In genomic region chr19:21479183-21480052, GRCm38 (mm10) we compare ENCODE assay signal across 10 mouse cellular contexts. TPM values are rescaled to one million over a fixed set of nuclear protein-coding genes. Genes with fewer than 3 reads are reported as not detected.
DNase-seq lines count a peak whose midpoint lies in the region; ATAC-seq and TF ChIP-seq lines count a peak whose summit lies in the region.
"Had no signal": no experiment of that assay in that cellular context is flagged by ENCODE, and none has a peak within 500 bp of the region (broad histone marks: within the 10 kb centered on the region; RNA-seq: fewer than 3 reads in every experiment).

No protein-coding gene starts in this region.

- H3K4me1 ChIP-seq in hindbrain, embryonic 15.5 days (replicated peaks), result peaks cover 7% of the 10 kb centered on the region; the same call in 1 of the 2 replicates
- H3K4me1 ChIP-seq in hindbrain, embryonic 14.5 days (replicated peaks; ENCODE audit: control insufficient read depth, insufficient read depth, low read length), result no peaks in the 10 kb centered on the region; the same call in 1 of the 2 replicates
- no peaks in the 10 kb centered on the region for H3K4me1 ChIP-seq in midbrain, postnatal 0 days (ENCODE audit: insufficient read depth, low read length)
- no peaks in the 10 kb centered on the region for H3K4me1 ChIP-seq in intestine, embryonic 16.5 days (ENCODE audit: control insufficient read depth, insufficient read depth, low read length)
- H3K4me1 ChIP-seq: stomach, embryonic 15.5 days had no signal

- no peaks in the 10 kb centered on the region for H3K27me3 ChIP-seq in hindbrain, embryonic 15.5 days
- no peaks in the 10 kb centered on the region for H3K27me3 ChIP-seq in hindbrain, embryonic 14.5 days (ENCODE audit: control insufficient read depth, insufficient read depth, low read length)
- no peaks in the 10 kb centered on the region for H3K27me3 ChIP-seq in midbrain, postnatal 0 days (ENCODE audit: insufficient read depth, low read length)
- H3K27me3 ChIP-seq in intestine, embryonic 16.5 days (replicated peaks; ENCODE audit: control insufficient read depth, insufficient read depth, low read length), result no peaks in the 10 kb centered on the region
- H3K27me3 ChIP-seq: stomach, embryonic 15.5 days had no signal

- peak; percentile 71 for ATAC-seq in hindbrain, embryonic 15.5 days (ENCODE audit: low FRiP score, low read depth)
- ATAC-seq in hindbrain, embryonic 14.5 days (ENCODE audit: low FRiP score), result no peak; the same call in 1 of the 2 replicates
- peak; percentile 82 for ATAC-seq in midbrain, postnatal 0 days (ENCODE audit: low FRiP score)
- no peak for ATAC-seq in intestine, embryonic 16.5 days

- H3K4me3 ChIP-seq in hindbrain, embryonic 15.5 days, result no peak overlapping the region
- no peak overlapping the region for H3K4me3 ChIP-seq in hindbrain, embryonic 14.5 days (replicated peaks; ENCODE audit: low read length)
- H3K4me3 ChIP-seq in layer of hippocampus, adult 2 months, result peak overlapping the region; percentile 33
- no peak overlapping the region for H3K4me3 ChIP-seq in midbrain, postnatal 0 days (ENCODE audit: low read depth, low read length)
- H3K4me3 ChIP-seq in intestine, embryonic 16.5 days (ENCODE audit: low read length), result no peak overlapping the region
- H3K4me3 ChIP-seq: stomach, embryonic 15.5 days had no signal

- H3K36me3 ChIP-seq in hindbrain, embryonic 15.5 days, result no peaks in the 10 kb centered on the region
- H3K36me3 ChIP-seq in hindbrain, embryonic 14.5 days (replicated peaks; ENCODE audit: control insufficient read depth, insufficient read depth), result no peaks in the 10 kb centered on the region
- no peaks in the 10 kb centered on the region for H3K36me3 ChIP-seq in midbrain, postnatal 0 days (ENCODE audit: insufficient read depth, low read length)
- H3K36me3 ChIP-seq in intestine, embryonic 16.5 days (ENCODE audit: control insufficient read depth, insufficient read depth, low read length), result no peaks in the 10 kb centered on the region
- H3K36me3 ChIP-seq: stomach, embryonic 15.5 days had no signal

- H3K9me3 ChIP-seq in hindbrain, embryonic 15.5 days, result no peaks in the 10 kb centered on the region
- H3K9me3 ChIP-seq in hindbrain, embryonic 14.5 days (ENCODE audit: control insufficient read depth, low read length), result no peaks in the 10 kb centered on the region
- H3K9me3 ChIP-seq in midbrain, postnatal 0 days (ENCODE audit: low read length), result no peaks in the 10 kb centered on the region
- no peaks in the 10 kb centered on the region for H3K9me3 ChIP-seq in intestine, embryonic 16.5 days (ENCODE audit: control insufficient read depth, low read length)
- H3K9me3 ChIP-seq: stomach, embryonic 15.5 days had no signal

- peak overlapping the region; percentile 14; the same call in 1 of the 2 replicates for H3K27ac ChIP-seq in hindbrain, embryonic 15.5 days (replicated peaks)
- H3K27ac ChIP-seq in hindbrain, embryonic 14.5 days, result no peak overlapping the region
- H3K27ac ChIP-seq in layer of hippocampus, adult 2 months, result peak overlapping the region; percentile 95
- peak overlapping the region; percentile 70 for H3K27ac ChIP-seq in midbrain, postnatal 0 days (ENCODE audit: low read depth, low read length)
- H3K27ac ChIP-seq in intestine, embryonic 16.5 days (ENCODE audit: low read length), result no peak overlapping the region
- H3K27ac ChIP-seq: liver, embryonic 14.5 days; stomach, embryonic 15.5 days had no signal

- H3K9ac ChIP-seq in hindbrain, embryonic 15.5 days, result no peak overlapping the region
- no peak overlapping the region for H3K9ac ChIP-seq in hindbrain, embryonic 14.5 days
- no peak overlapping the region for H3K9ac ChIP-seq in midbrain, postnatal 0 days (replicated peaks; ENCODE audit: low read length, poor library complexity, severe bottlenecking)
- H3K9ac ChIP-seq in intestine, embryonic 16.5 days (ENCODE audit: low read depth, low read length), result no peak overlapping the region
- H3K9ac ChIP-seq: liver, embryonic 14.5 days; stomach, embryonic 15.5 days had no signal

- TF ChIP-seq CTCF in layer of hippocampus, adult 2 months (conservative IDR thresholded peaks at IDR 0.05), result peak; percentile 33
- peak; percentile 27; the same call in 1 of the 2 replicates for TF ChIP-seq CTCF in midbrain, postnatal 0 days (IDR thresholded peaks at IDR 0.05)

- no peak overlapping the region for H3K4me2 ChIP-seq in hindbrain, embryonic 15.5 days
- no peak overlapping the region for H3K4me2 ChIP-seq in hindbrain, embryonic 14.5 days (replicated peaks)
- peak overlapping the region; percentile 24; the same call in 1 of the 2 replicates for H3K4me2 ChIP-seq in midbrain, postnatal 0 days (ENCODE audit: low read depth, low read length, poor library complexity, severe bottlenecking)
- no peak overlapping the region for H3K4me2 ChIP-seq in intestine, embryonic 16.5 days (ENCODE audit: low read depth, low read length)
- H3K4me2 ChIP-seq: stomach, embryonic 15.5 days had no signal

- WGBS in hindbrain, embryonic 15.5 days, result 58% methylated on average over 18 of the region's 18 CpGs
- WGBS in hindbrain, embryonic 14.5 days, result 62% methylated on average over 18 of the region's 18 CpGs
- WGBS in midbrain, postnatal 0 days, result 44% methylated on average over 18 of the region's 18 CpGs
- 55% methylated on average over 18 of the region's 18 CpGs for WGBS in intestine, embryonic 16.5 days

- DNase-seq in hindbrain, embryonic 14.5 days (ENCODE audit: low spot score), result no peak
- DNase-seq in brain, embryonic 18.5 days (ENCODE audit: low read depth, low spot score), result peak; percentile 70
- peak; percentile 30 to 47 for DNase-seq in layer of hippocampus, adult 2 months (ENCODE audit: low spot score in 2 of 2)
- peak; percentile 64 for DNase-seq in midbrain, postnatal 0 days (ENCODE audit: low spot score)
- DNase-seq in thymus, postnatal 14 days, result no peak
- no peak for DNase-seq in thymus, postnatal 4 days

RNA-seq across cellular contexts. Expression of gene Gda, which starts 6.2 kb away (rescaled TPM):
- 0.31 and 0.39 TPM in 2 replicates for polyA plus RNA-seq in hindbrain, embryonic 15.5 days (2015; fragmentation: Nextera tagmentation; extraction: Ambion mirVana)
- polyA plus RNA-seq in hindbrain, embryonic 14.5 days (2014; fragmentation: Nextera tagmentation; extraction: Ambion mirVana), result 0.34 and 0.36 TPM in 2 replicates
- 100 to 1,000 TPM; 116 to 125 TPM for total RNA-seq in layer of hippocampus, adult 2 months (2021)
- 5.8 and 6.9 TPM in 2 replicates for total RNA-seq in midbrain, postnatal 0 days (2014; rRNA removed)
- 1.5 and 2.4 TPM in 2 replicates for polyA plus RNA-seq in midbrain, postnatal 0 days (2015; fragmentation: Nextera tagmentation; extraction: Ambion mirVana)
- polyA plus RNA-seq in intestine, embryonic 16.5 days (2015; fragmentation: Nextera tagmentation; extraction: Ambion mirVana), result 17.0 and 20.3 TPM in 2 replicates

Comparison
In these comparisons a context has a peak if more than half of its experiments do, and no peak if none do; other contexts are left out.
1. ATAC-seq: peak in hindbrain, embryonic 15.5 days (single experiment) and midbrain, postnatal 0 days (single experiment); none in hindbrain, embryonic 14.5 days (single experiment) and intestine, embryonic 16.5 days (single experiment).
2. H3K27ac ChIP-seq: peak in hindbrain, embryonic 15.5 days (single experiment), layer of hippocampus, adult 2 months (single experiment) and midbrain, postnatal 0 days (single experiment); none in hindbrain, embryonic 14.5 days (single experiment) and intestine, embryonic 16.5 days (single experiment).
3. DNase-seq: peak in brain, embryonic 18.5 days (single experiment), layer of hippocampus, adult 2 months (2 of 2) and midbrain, postnatal 0 days (single experiment); none in hindbrain, embryonic 14.5 days (single experiment), thymus, postnatal 14 days (single experiment) and thymus, postnatal 4 days (single experiment).